Mouse (Mus musculus): ENCODE measurements around the gene Mboat2. TPM values are rescaled to one million over a fixed set of nuclear protein-coding genes. Genes with fewer than 3 reads are reported as not detected.

The Mboat2 gene
- total and polyA plus RNA-seq, 2 experiments from 2014 or later = 60.2 to 73.0 TPM

DNA sequence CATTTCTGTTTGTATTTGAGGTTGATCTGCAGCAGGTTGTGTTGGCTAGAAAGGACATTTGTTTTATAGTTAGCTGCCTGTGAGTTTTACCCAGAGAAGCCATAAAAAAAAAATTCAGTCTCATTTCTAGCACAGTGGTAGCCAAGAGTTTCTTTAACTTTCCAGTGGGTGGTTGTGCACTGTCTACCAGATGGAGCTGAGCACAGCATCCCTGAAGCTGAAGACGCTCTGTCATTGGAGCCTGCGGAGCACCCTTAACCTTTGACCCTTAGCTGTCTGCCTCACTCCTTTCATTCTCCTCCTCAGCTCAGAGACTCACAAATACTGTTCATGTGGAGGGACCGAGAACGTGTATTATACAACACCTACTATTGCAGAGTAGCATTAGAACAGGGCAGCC, 40.2 kb downstream of the Mboat2 start:
- Histone ChIP-seq H3K4me2 (ENCODE audit: low read depth, low read length) (no peak overlapping the region), H3K4me1 (ENCODE audit: insufficient read depth, low read length) (no peaks in the 10 kb centered on the region), H3K9ac (replicated peaks; ENCODE audit: low read length) (no peak overlapping the region), H3K9me3 (ENCODE audit: low read length) (no peaks in the 10 kb centered on the region), H3K4me3 (ENCODE audit: low read length) (no peak overlapping the region), H3K27me3 (ENCODE audit: insufficient read depth, low read length) (no peaks in the 10 kb centered on the region), H3K36me3 (ENCODE audit: insufficient read depth, low read length) (no peaks in the 10 kb centered on the region), H3K27ac (no peak overlapping the region)
- WGBS = 49% methylated on average over 4 of the region's 4 CpGs
- DNase-seq (ENCODE audit: low spot score) = no peak
- no peak for TF ChIP-seq CTCF (IDR thresholded peaks at IDR 0.05; ENCODE audit: low read depth)
- no peak for ATAC-seq

DNA sequence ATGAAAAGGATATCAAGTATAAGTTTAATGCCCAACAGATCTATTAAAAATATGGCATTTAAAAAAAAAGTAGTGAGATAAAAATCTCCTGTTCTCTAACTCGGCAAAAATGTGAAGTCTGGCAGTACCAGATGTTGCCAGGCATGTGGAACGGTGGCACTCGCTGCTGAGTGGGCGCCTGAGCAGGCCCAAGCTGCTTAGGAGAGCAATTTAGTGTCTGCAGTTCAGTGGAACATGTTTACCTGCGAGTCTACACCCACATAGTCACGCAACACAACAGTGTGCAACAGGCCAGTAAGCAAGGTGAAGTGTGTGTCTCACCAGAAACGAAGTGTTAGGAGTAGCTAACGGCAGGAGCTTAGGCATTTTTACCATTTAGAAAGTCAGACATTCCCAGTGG, 41.6 kb downstream of the Mboat2 start:
- Histone ChIP-seq H3K4me1 (ENCODE audit: insufficient read depth, low read length) (no peaks in the 10 kb centered on the region), H3K27ac (no peak overlapping the region), H3K27me3 (ENCODE audit: insufficient read depth, low read length) (no peaks in the 10 kb centered on the region), H3K4me3 (ENCODE audit: low read length) (no peak overlapping the region), H3K4me2 (ENCODE audit: low read depth, low read length) (no peak overlapping the region), H3K9me3 (ENCODE audit: low read length) (no peaks in the 10 kb centered on the region), H3K36me3 (ENCODE audit: insufficient read depth, low read length) (no peaks in the 10 kb centered on the region), H3K9ac (replicated peaks; ENCODE audit: low read length) (no peak overlapping the region)
- DNase-seq (ENCODE audit: low spot score) (no peak), ATAC-seq (0 out of 2 replicates have a peak, but pooled peaks have one; percentile 32)
- no peak for TF ChIP-seq CTCF (IDR thresholded peaks at IDR 0.05; ENCODE audit: low read depth)
- 75% methylated on average over 8 of the region's 8 CpGs for WGBS

DNA sequence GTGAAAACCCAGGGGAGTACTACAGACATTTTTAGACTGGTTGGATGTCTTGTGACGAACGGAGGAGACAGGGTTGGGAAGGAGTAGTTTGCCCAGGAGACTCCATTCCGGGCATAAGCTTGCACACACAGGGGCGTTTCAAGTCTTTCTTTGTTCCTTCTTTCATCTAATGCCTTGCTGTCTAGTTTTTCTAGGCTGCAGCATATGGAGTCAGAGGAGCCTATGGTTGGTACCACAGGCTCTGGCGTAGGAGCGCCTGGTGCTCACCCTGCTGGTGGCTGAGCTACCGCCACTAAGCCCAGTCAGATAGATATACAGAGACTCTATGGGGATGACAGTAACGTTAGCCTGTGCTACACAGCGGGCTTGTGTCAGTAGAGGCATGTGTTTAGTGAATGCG, 42.0 kb downstream of the Mboat2 start:
- Histone ChIP-seq H3K9ac (replicated peaks; ENCODE audit: low read length) (no peak overlapping the region), H3K4me3 (ENCODE audit: low read length) (no peak overlapping the region), H3K4me1 (ENCODE audit: insufficient read depth, low read length) (no peaks in the 10 kb centered on the region), H3K4me2 (ENCODE audit: low read depth, low read length) (no peak overlapping the region), H3K27me3 (ENCODE audit: insufficient read depth, low read length) (no peaks in the 10 kb centered on the region), H3K9me3 (ENCODE audit: low read length) (no peaks in the 10 kb centered on the region), H3K27ac (no peak overlapping the region), H3K36me3 (ENCODE audit: insufficient read depth, low read length) (no peaks in the 10 kb centered on the region)
- DNase-seq (ENCODE audit: low spot score) (no peak), ATAC-seq (peak; percentile 59; the same call in 1 of the 2 replicates)
- 80% methylated on average over 10 of the region's 10 CpGs for WGBS
- TF ChIP-seq CTCF (IDR thresholded peaks at IDR 0.05; ENCODE audit: low read depth) = no peak

DNA sequence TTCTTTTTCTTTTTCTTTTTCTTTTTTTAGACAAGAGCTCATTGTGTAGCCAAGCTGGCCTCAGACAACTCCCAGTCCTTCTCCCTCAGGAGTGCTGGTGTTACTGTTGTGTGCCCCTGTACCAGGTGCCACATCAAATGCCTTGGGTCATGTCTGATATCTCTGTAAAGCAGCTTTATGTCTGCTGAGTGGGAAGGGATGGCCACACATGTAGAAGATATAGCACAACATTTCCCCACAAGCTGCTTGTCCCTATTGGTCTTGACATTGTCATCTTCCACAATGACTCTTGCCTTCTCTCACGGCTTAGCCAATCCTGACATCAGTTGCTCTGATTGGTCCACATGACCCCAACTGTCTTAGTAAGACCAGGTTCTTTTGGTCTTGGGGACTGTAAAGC, 45.2 kb downstream of the Mboat2 start:
- Histone ChIP-seq H3K9ac (replicated peaks; ENCODE audit: low read length) (no peak overlapping the region), H3K27ac (no peak overlapping the region), H3K36me3 (ENCODE audit: insufficient read depth, low read length) (no peaks in the 10 kb centered on the region), H3K4me3 (ENCODE audit: low read length) (no peak overlapping the region), H3K27me3 (ENCODE audit: insufficient read depth, low read length) (no peaks in the 10 kb centered on the region), H3K4me1 (ENCODE audit: insufficient read depth, low read length) (no peaks in the 10 kb centered on the region), H3K9me3 (ENCODE audit: low read length) (no peaks in the 10 kb centered on the region), H3K4me2 (ENCODE audit: low read depth, low read length) (no peak overlapping the region)
- no peak for TF ChIP-seq CTCF (IDR thresholded peaks at IDR 0.05; ENCODE audit: low read depth)
- DNase-seq (ENCODE audit: low spot score) (no peak), ATAC-seq (no peak)
- WGBS = 87% methylated on average over 1 of the region's 1 CpGs

DNA sequence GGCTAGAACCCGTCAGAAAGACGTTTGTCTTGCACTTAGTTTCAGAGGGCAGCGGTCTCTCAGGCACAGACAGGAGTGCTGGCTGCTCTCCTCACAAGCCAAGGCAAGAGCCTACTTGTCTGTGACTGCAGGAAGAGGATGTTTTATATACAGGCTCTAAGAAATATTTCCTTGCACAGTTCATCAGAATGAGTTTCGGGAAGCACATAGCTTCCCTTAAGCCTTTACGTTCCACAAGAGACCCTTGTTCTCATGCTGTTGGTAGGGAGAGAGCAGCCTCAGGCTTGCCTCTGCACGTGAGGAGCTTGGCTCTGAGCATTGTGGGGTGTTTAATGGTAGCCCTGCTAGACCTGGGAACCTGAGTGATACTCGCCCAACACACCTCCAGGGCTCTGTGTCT, 46.6 kb downstream of the Mboat2 start:
- Histone ChIP-seq H3K4me3 (ENCODE audit: low read length) (no peak overlapping the region), H3K27me3 (ENCODE audit: insufficient read depth, low read length) (no peaks in the 10 kb centered on the region), H3K36me3 (ENCODE audit: insufficient read depth, low read length) (no peaks in the 10 kb centered on the region), H3K27ac (no peak overlapping the region), H3K9me3 (ENCODE audit: low read length) (no peaks in the 10 kb centered on the region), H3K4me2 (ENCODE audit: low read depth, low read length) (no peak overlapping the region), H3K4me1 (ENCODE audit: insufficient read depth, low read length) (no peaks in the 10 kb centered on the region), H3K9ac (replicated peaks; ENCODE audit: low read length) (no peak overlapping the region)
- no peak for DNase-seq (ENCODE audit: low spot score)
- no peak for TF ChIP-seq CTCF (IDR thresholded peaks at IDR 0.05; ENCODE audit: low read depth)
- WGBS = 65% methylated on average over 7 of the region's 7 CpGs
- ATAC-seq = no peak

DNA sequence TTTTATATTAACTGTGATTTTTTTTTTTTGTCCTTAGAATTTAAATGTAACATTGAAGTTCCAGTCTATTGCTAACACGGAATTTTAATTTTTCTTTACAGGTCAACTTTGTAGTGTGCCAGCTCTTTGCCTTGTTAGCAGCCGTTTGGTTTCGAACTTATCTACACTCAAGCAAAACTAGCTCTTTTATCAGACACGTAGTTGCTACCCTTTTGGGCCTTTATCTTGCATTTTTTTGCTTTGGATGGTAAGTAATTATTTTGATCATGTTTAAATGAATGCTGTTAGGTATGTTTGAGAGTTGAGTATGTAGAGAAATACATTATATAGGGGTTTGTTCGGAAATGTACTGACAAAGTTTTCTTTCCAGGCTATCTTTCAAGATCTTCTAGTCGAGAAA, 47.4 kb downstream of the Mboat2 start:
- Histone ChIP-seq H3K27ac (no peak overlapping the region), H3K4me2 (ENCODE audit: low read depth, low read length) (no peak overlapping the region), H3K4me1 (ENCODE audit: insufficient read depth, low read length) (no peaks in the 10 kb centered on the region), H3K9ac (replicated peaks; ENCODE audit: low read length) (no peak overlapping the region), H3K27me3 (ENCODE audit: insufficient read depth, low read length) (no peaks in the 10 kb centered on the region), H3K36me3 (ENCODE audit: insufficient read depth, low read length) (peaks cover 5% of the 10 kb centered on the region), H3K4me3 (ENCODE audit: low read length) (no peak overlapping the region), H3K9me3 (ENCODE audit: low read length) (no peaks in the 10 kb centered on the region)
- ATAC-seq (no peak), DNase-seq (ENCODE audit: low spot score) (no peak)
- WGBS = 93% methylated on average over 6 of the region's 6 CpGs
- TF ChIP-seq CTCF (IDR thresholded peaks at IDR 0.05; ENCODE audit: low read depth) = no peak

DNA sequence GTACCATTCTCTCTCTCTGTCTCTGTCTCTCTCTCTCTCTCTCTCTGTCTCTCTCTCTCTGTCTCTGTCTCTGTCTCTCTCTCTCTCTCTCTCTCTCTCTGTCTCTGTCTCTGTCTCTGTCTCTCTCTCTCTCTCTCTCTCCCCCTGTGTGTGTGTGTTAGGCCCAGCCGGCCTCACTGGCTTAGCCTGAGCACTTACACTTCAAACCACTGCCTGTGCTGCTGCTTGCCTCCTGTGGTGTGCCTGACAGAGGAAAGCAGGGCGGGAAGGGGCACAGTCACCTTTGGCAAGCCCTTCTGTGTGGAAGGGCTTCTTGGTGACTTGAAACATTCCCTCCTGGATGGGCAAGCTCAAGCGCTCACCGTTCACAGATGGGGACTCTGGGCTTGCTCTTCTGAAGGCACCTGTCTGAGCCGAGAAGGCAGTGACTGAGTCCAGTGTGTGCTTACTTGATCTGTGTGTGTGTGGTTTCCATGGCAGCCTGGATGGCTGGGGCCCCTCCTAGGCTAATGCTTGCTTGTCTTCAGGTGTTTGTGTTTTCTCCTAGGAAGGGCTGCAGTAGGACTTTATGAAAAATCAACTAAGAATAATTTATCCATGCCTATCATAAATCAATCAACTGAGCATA, 48.2 kb downstream of the Mboat2 start:
- 42% methylated on average over 5 of the region's 5 CpGs for WGBS
- no peak for DNase-seq (ENCODE audit: low spot score)
- no peak overlapping the region for H3K4me3 ChIP-seq (ENCODE audit: low read length)
- no peak overlapping the region for H3K9ac ChIP-seq (replicated peaks; ENCODE audit: low read length)
- H3K27me3 ChIP-seq (ENCODE audit: insufficient read depth, low read length) = no peaks in the 10 kb centered on the region
- H3K36me3 ChIP-seq (ENCODE audit: insufficient read depth, low read length) = peaks cover 11% of the 10 kb centered on the region
- H3K4me2 ChIP-seq (ENCODE audit: low read depth, low read length) = no peak overlapping the region
- no peak overlapping the region for H3K27ac ChIP-seq
- H3K4me1 ChIP-seq (ENCODE audit: insufficient read depth, low read length) = no peaks in the 10 kb centered on the region
- no peak for ATAC-seq
- no peak for TF ChIP-seq CTCF (IDR thresholded peaks at IDR 0.05; ENCODE audit: low read depth)
- H3K9me3 ChIP-seq (ENCODE audit: low read length) = no peaks in the 10 kb centered on the region

All from hindbrain, postnatal 0 days (tissue).